Mouse (Mus musculus): ENCODE data around the gene Chd2.

GRCm38 (mm10) chr7:73451594-73451993, 90.0 kb downstream of the Chd2 start:
- TF ChIP-seq CTCF (IDR thresholded peaks at IDR 0.05; ENCODE audit: control insufficient read depth, insufficient read depth, low read length) (no peak), POLR2A (IDR thresholded peaks at IDR 0.05; ENCODE audit: borderline replicate concordance, control insufficient read depth, low read depth, low read length) (no peak)
